Mouse (Mus musculus): Measurements from ENCODE around the gene 4930558K02Rik.

Gene 4930558K02Rik

GRCm38 (mm10) chr1:161992389-161992788, 13.0 kb upstream of the 4930558K02Rik start:
- no peak for DNase-seq

- no peak for DNase-seq
These were observed 12.4 kb upstream of the 4930558K02Rik start for GRCm38 (mm10) chr1:161991846-161992245.

GRCm38 (mm10) chr1:161990684-161991578, 11.5 kb upstream of the 4930558K02Rik start:
- DNase-seq: no peak

GRCm38 (mm10) chr1:161983979-161984566, 4.6 kb upstream of the 4930558K02Rik start:
- DNase-seq: no peak

- DNase-seq: no peak
These were observed 4.0 kb upstream of the 4930558K02Rik start for GRCm38 (mm10) chr1:161983451-161983850.

GRCm38 (mm10) chr1:161980626-161981298, 1.3 kb upstream of the 4930558K02Rik start:
- no peak for DNase-seq

- DNase-seq: no peak
These were observed 610 bp upstream of the 4930558K02Rik start for GRCm38 (mm10) chr1:161980046-161980445.

- DNase-seq: no peak
These were observed 1.2 kb downstream of the 4930558K02Rik start for GRCm38 (mm10) chr1:161978173-161978700.

- DNase-seq: no peak
These were observed 2.1 kb downstream of the 4930558K02Rik start for GRCm38 (mm10) chr1:161977331-161977730.

- peak; percentile 81 for DNase-seq
These were observed 2.9 kb downstream of the 4930558K02Rik start for GRCm38 (mm10) chr1:161976255-161977182.

GRCm38 (mm10) chr1:161972233-161972632, 7.2 kb downstream of the 4930558K02Rik start:
- DNase-seq: no peak

GRCm38 (mm10) chr1:161970874-161971273, 8.6 kb downstream of the 4930558K02Rik start:
- DNase-seq: no peak

- DNase-seq: peak; percentile 92
These were observed 10.6 kb downstream of the 4930558K02Rik start, which contains the start of gene Pigc for GRCm38 (mm10) chr1:161968589-161969407. Pigc (plus strand) TSS chr1:161969186.

- DNase-seq: no peak
These were observed 11.5 kb downstream of the 4930558K02Rik start for GRCm38 (mm10) chr1:161967936-161968335.

- peak; percentile 34 for DNase-seq
These were observed 16.7 kb downstream of the 4930558K02Rik start for GRCm38 (mm10) chr1:161962465-161963377.

GRCm38 (mm10) chr1:161957964-161958950, 21.2 kb downstream of the 4930558K02Rik start:
- DNase-seq: no peak

- no peak for DNase-seq
These were observed 23.6 kb downstream of the 4930558K02Rik start for GRCm38 (mm10) chr1:161955846-161956245.

- DNase-seq: no peak
These were observed 26.8 kb downstream of the 4930558K02Rik start for GRCm38 (mm10) chr1:161952599-161952998.
